Mouse (Mus musculus) midbrain, embryonic 14.5 days (tissue): ENCODE results near the gene Mgll. TPM values are rescaled to one million over a fixed set of nuclear protein-coding genes. Genes with fewer than 3 reads are reported as not detected.
A peak's percentile ranks its signal among the peaks of the same experiment; 100 is the strongest.

Source experiments
- ATAC-seq: fragments of 200-750 bp; cut with Nextera tagmentation; 2 replicates; pipeline ENCODE4 v1.8.0; 2017; ENCODE audit warnings: moderate number of reproducible peaks, moderate library complexity; ENCODE audit not compliant: low FRiP score, low TSS enrichment
- DNase-seq: peaks from one replicate; pipeline ENCODE4 v3.0.0-alpha.2; 2015
- H3K27ac ChIP-seq: fragments of 300-500 bp; sonication (generic); replicated peaks from 2 replicates; pipeline ENCODE4 v1.5.1; 2014; ENCODE audit warnings: mild to moderate bottlenecking, low read depth, low read length, moderate library complexity
- H3K27me3 ChIP-seq: fragments of 300-500 bp; sonication (generic); 2 replicates; pipeline ENCODE4 v1.6.1; 2014; ENCODE audit warnings: low read length, control low read depth, mixed read lengths; ENCODE audit not compliant: control insufficient read depth, insufficient read depth
- H3K36me3 ChIP-seq: fragments of 300-500 bp; sonication (generic); 2 replicates; pipeline ENCODE4 v1.6.1; 2014; ENCODE audit warnings: low read length, control low read depth; ENCODE audit not compliant: control insufficient read depth, insufficient read depth
- H3K4me1 ChIP-seq: fragments of 300-500 bp; sonication (generic); 2 replicates; pipeline ENCODE4 v1.6.1; 2014; ENCODE audit warnings: mild to moderate bottlenecking, antibody characterized with exemption, low read length, control low read depth; ENCODE audit not compliant: control insufficient read depth, insufficient read depth
- H3K4me2 ChIP-seq: fragments of 300-500 bp; sonication (generic); 2 replicates; pipeline ENCODE4 v1.6.1; 2014; ENCODE audit warnings: mild to moderate bottlenecking, low read length, moderate library complexity
- H3K4me3 ChIP-seq: fragments of 300-500 bp; sonication (generic); replicated peaks from 2 replicates; pipeline ENCODE4 v1.5.1; 2014; ENCODE audit warnings: low read depth, low read length
- H3K9ac ChIP-seq: fragments of 300-500 bp; sonication (generic); replicated peaks from 2 replicates; pipeline ENCODE4 v1.6.1; 2014; ENCODE audit warnings: mild to moderate bottlenecking, low read length, moderate library complexity
- H3K9me3 ChIP-seq: fragments of 300-500 bp; sonication (generic); 2 replicates; pipeline ENCODE4 v1.6.1; 2016; ENCODE audit warnings: low read length, control low read depth, mixed read lengths; ENCODE audit not compliant: control insufficient read depth
- WGBS: fragments of 180-500 bp; shearing (Covaris S2); extraction: QIAGEN DNeasy Blood & Tissue Kit; methylation state at CpG from one replicate; pipeline ENCODE4 v1.1.7; 2014; 5-methylcytosine and 5-hydroxymethylcytosine counted together
- polyA plus RNA-seq: library from polyadenylated mRNA; unstranded; fragments of >200 nt; fragmentation: Nextera tagmentation; extraction: Ambion mirVana; gene quantifications from 2 replicates; pipeline ENCODE4 v1.2.1, GENCODE M21; 2014

Mgll gene
- polyA plus RNA-seq, 1 experiment from 2014 or later: 21.5 TPM

- Histone ChIP-seq H3K4me1 (no peaks in the 10 kb centered on the region), H3K9me3 (no peaks in the 10 kb centered on the region), H3K9ac (no peak overlapping the region), H3K27me3 (no peaks in the 10 kb centered on the region), H3K36me3 (no peaks in the 10 kb centered on the region), H3K4me2 (no peak overlapping the region), H3K27ac (peak overlapping the region; percentile 14; the same call in 1 of the 2 replicates), H3K4me3 (no peak overlapping the region)
- DNase-seq: peak; percentile 70
- peak; percentile 50 for ATAC-seq
- 57% methylated on average over 17 of the region's 17 CpGs for WGBS
Measured at GRCm38 (mm10) chr6:88759793-88760453, 35.7 kb downstream of the Mgll start.

- Histone ChIP-seq H3K4me3 (no peak overlapping the region), H3K36me3 (no peaks in the 10 kb centered on the region), H3K27me3 (no peaks in the 10 kb centered on the region), H3K4me2 (no peak overlapping the region), H3K27ac (no peak overlapping the region), H3K9me3 (no peaks in the 10 kb centered on the region), H3K4me1 (no peaks in the 10 kb centered on the region), H3K9ac (no peak overlapping the region)
- WGBS: 74% methylated on average over 17 of the region's 17 CpGs
- DNase-seq: peak; percentile 33
- ATAC-seq: no peak
Measured at GRCm38 (mm10) chr6:88760935-88761635, 36.9 kb downstream of the Mgll start.

- no peaks in the 10 kb centered on the region for H3K27me3 ChIP-seq
- no peak for ATAC-seq
- no peak overlapping the region for H3K27ac ChIP-seq
- DNase-seq: no peak
- H3K4me2 ChIP-seq: no peak overlapping the region
- 0 out of 2 replicates have a peak, but pooled peaks cover 4% of the 10 kb centered on the region for H3K4me1 ChIP-seq
- no peaks in the 10 kb centered on the region for H3K36me3 ChIP-seq
- no peak overlapping the region for H3K4me3 ChIP-seq
- no peak overlapping the region for H3K9ac ChIP-seq
- H3K9me3 ChIP-seq: no peaks in the 10 kb centered on the region
- WGBS: 71% methylated on average over 17 of the region's 17 CpGs
Measured at GRCm38 (mm10) chr6:88761684-88762439, 37.6 kb downstream of the Mgll start.

DNA sequence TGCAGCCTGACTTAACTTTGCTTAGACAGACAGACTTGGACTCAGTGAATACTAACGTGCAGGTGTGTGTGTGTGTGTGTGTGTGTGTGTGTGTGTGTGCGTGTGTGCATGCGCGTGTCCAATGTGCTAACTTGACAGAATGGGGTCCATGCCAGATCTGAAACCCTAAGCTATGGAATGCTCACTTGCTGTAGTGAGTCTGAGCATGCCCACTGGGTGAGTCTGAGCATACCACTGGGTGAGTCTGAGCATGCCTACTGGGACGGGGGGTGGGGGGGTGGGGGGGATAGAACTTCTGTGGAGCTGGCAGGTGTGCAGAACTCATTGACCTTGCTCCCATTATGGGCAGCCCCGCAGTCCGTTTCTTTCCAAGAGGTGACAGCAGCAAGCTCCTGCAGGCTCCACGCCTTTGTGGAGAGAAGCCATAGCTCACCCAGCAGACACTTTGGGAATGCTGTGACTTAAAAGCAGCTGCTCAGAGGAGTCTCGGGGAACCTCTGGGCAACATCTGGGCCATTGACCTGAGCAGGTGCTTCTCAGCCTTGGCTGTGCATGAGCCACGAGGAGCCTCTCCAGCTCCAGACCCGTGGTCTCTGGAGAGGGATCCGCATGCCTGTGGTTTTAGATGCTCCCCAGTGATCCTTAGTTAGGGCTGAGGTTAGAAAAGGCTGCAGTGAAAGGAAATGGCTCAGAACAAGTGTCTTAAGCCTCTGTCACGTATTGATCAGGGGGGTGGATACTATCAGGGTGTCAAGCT lies 38.4 kb downstream of the Mgll start:
- no peak overlapping the region for H3K4me2 ChIP-seq
- 0 out of 2 replicates have a peak, but pooled peaks cover 6% of the 10 kb centered on the region for H3K4me1 ChIP-seq
- no peak overlapping the region for H3K27ac ChIP-seq
- 75% methylated on average over 13 of the region's 13 CpGs for WGBS
- no peak for DNase-seq
- no peaks in the 10 kb centered on the region for H3K27me3 ChIP-seq
- no peak overlapping the region for H3K4me3 ChIP-seq
- no peak overlapping the region for H3K9ac ChIP-seq
- H3K36me3 ChIP-seq: no peaks in the 10 kb centered on the region
- no peaks in the 10 kb centered on the region for H3K9me3 ChIP-seq
- no peak for ATAC-seq

DNA sequence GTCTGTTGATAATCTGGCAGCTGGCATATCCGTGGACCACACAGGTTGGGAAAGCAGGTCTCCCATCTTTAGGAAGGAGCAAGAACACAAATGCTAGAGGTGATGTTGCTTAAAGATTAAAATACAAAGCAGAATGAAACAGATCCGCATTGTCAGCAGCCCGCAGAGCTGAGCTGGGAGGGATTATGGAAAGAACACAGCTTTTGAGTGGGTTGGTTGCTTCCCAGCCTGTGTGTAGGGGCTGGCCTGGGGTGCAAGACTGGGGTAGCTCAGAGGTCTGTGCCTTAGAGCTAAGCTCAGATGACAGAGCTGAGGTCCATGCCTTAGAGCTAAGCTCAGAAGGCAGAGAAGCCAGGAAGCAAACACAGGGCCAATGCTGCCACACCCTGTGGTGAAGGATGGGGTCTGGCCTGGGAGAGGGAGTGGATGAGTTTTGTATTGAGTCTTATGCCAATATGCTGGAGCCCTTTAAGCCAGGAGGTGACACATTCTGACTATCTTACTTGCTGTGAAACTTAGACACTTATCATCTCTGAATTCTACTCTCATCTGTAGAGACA lies 39.4 kb downstream of the Mgll start:
- no peak for ATAC-seq
- H3K27ac ChIP-seq: no peak overlapping the region
- H3K4me1 ChIP-seq: 0 out of 2 replicates have a peak, but pooled peaks cover 6% of the 10 kb centered on the region
- H3K4me2 ChIP-seq: no peak overlapping the region
- no peak overlapping the region for H3K9ac ChIP-seq
- H3K9me3 ChIP-seq: no peaks in the 10 kb centered on the region
- no peak for DNase-seq
- no peaks in the 10 kb centered on the region for H3K36me3 ChIP-seq
- WGBS: 74% methylated on average over 3 of the region's 3 CpGs
- no peaks in the 10 kb centered on the region for H3K27me3 ChIP-seq
- H3K4me3 ChIP-seq: no peak overlapping the region

GRCm38 (mm10) chr6:88764281-88764680 lies 40.1 kb downstream of the Mgll start:
- Histone ChIP-seq H3K9ac (no peak overlapping the region), H3K4me2 (no peak overlapping the region), H3K27me3 (no peaks in the 10 kb centered on the region), H3K36me3 (no peaks in the 10 kb centered on the region), H3K4me3 (no peak overlapping the region), H3K9me3 (no peaks in the 10 kb centered on the region), H3K4me1 (0 out of 2 replicates have a peak, but pooled peaks cover 6% of the 10 kb centered on the region), H3K27ac (no peak overlapping the region)
- ATAC-seq: no peak
- 76% methylated on average over 4 of the region's 4 CpGs for WGBS
- no peak for DNase-seq

DNA sequence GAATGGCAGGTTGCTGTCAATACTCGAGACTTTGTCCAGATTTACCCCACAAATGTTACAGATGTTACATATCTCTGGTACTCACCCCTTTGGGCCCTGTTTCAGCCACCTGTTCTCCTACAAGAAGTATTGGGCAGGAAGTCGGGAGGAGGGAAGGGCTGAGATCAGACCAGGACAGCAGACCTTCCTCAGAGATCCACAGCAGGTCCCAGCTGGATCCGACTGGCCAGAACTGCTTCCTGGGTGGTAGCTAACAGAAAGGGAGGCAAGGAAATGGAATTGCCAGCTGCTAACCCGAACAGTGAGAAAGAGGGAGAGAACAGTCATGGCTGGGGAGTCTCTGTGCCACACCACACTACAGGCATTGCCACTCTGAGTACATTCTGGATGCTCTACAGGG lies 43.5 kb downstream of the Mgll start:
- H3K9ac ChIP-seq: no peak overlapping the region
- H3K4me1 ChIP-seq: 0 out of 2 replicates have a peak, but pooled peaks cover 6% of the 10 kb centered on the region
- no peak overlapping the region for H3K4me2 ChIP-seq
- no peaks in the 10 kb centered on the region for H3K27me3 ChIP-seq
- H3K27ac ChIP-seq: no peak overlapping the region
- ATAC-seq: no peak
- H3K4me3 ChIP-seq: no peak overlapping the region
- 75% methylated on average over 4 of the region's 4 CpGs for WGBS
- no peak for DNase-seq
- no peaks in the 10 kb centered on the region for H3K36me3 ChIP-seq
- H3K9me3 ChIP-seq: no peaks in the 10 kb centered on the region

GRCm38 (mm10) chr6:88769723-88770122 lies 45.5 kb downstream of the Mgll start:
- no peak for ATAC-seq
- 86% methylated on average over 6 of the region's 6 CpGs for WGBS
- no peak for DNase-seq

More at GRCm38 (mm10) chr6:88769723-88770122, 45.5 kb downstream of the Mgll start:
- H3K9ac ChIP-seq: no peak overlapping the region
- no peaks in the 10 kb centered on the region for H3K27me3 ChIP-seq
- H3K9me3 ChIP-seq: no peaks in the 10 kb centered on the region
- 0 out of 2 replicates have a peak, but pooled peaks cover 6% of the 10 kb centered on the region for H3K4me1 ChIP-seq
- no peak overlapping the region for H3K27ac ChIP-seq
- H3K4me2 ChIP-seq: no peak overlapping the region
- no peaks in the 10 kb centered on the region for H3K36me3 ChIP-seq
- H3K4me3 ChIP-seq: no peak overlapping the region
